Mouse (Mus musculus) hindbrain, embryonic 11.5 days (tissue): ENCODE results near the gene Trim25. TPM values are rescaled to one million over a fixed set of nuclear protein-coding genes. Genes with fewer than 3 reads are reported as not detected.

ENCODE experiments used
- ATAC-seq: fragments of 200-750 bp; cut with Nextera tagmentation; 2 replicates; pipeline ENCODE4 v1.8.0; 2017; ENCODE audit warnings: mild to moderate bottlenecking, moderate TSS enrichment, moderate library complexity; ENCODE audit not compliant: low FRiP score
- DNase-seq: peaks from one replicate; pipeline ENCODE4 v3.0.0-alpha.2; 2015; ENCODE audit warnings: low spot score
- H3K27ac ChIP-seq: fragments of 300-500 bp; sonication (generic); 2 replicates; pipeline ENCODE4 v1.5.1; 2014; ENCODE audit warnings: mild to moderate bottlenecking, low read depth, low read length
- H3K27me3 ChIP-seq: fragments of 300-500 bp; sonication (generic); 2 replicates; pipeline ENCODE4 v1.6.1; 2014; ENCODE audit warnings: mild to moderate bottlenecking, low read length, moderate library complexity, mixed read lengths; ENCODE audit not compliant: control insufficient read depth, insufficient read depth
- H3K36me3 ChIP-seq: fragments of 300-500 bp; sonication (generic); 2 replicates; pipeline ENCODE4 v1.6.1; 2014; ENCODE audit warnings: mild to moderate bottlenecking, low read length, moderate library complexity, mixed read lengths; ENCODE audit not compliant: control insufficient read depth, insufficient read depth
- H3K4me1 ChIP-seq: fragments of 300-500 bp; sonication (generic); replicated peaks from 2 replicates; pipeline ENCODE4 v1.6.1; 2014; ENCODE audit warnings: low read length, mixed read lengths; ENCODE audit not compliant: control insufficient read depth, insufficient read depth
- H3K4me2 ChIP-seq: fragments of 300-500 bp; sonication (generic); replicated peaks from 2 replicates; pipeline ENCODE4 v1.6.1; 2014; ENCODE audit warnings: mild to moderate bottlenecking, low read depth, low read length
- H3K4me3 ChIP-seq: fragments of 300-500 bp; sonication (generic); 2 replicates; pipeline ENCODE4 v1.5.1; 2014; ENCODE audit warnings: low read depth, low read length
- H3K9ac ChIP-seq: fragments of 300-500 bp; sonication (generic); 2 replicates; pipeline ENCODE4 v1.6.1; 2014; ENCODE audit warnings: low read depth, low read length
- H3K9me3 ChIP-seq: fragments of 300-500 bp; sonication (generic); 2 replicates; pipeline ENCODE4 v1.6.1; 2016; ENCODE audit warnings: low read length; ENCODE audit not compliant: control insufficient read depth
- WGBS: fragments of 180-500 bp; shearing (Covaris S2); extraction: QIAGEN DNeasy Blood & Tissue Kit; methylation state at CpG from one replicate; pipeline ENCODE4 v1.1.7; 2014; 5-methylcytosine and 5-hydroxymethylcytosine counted together
- polyA plus RNA-seq: library from polyadenylated mRNA; unstranded; fragments of >200 nt; fragmentation: Nextera tagmentation; extraction: Ambion mirVana; gene quantifications from 2 replicates; pipeline ENCODE4 v1.2.1, GENCODE M21; 2014

The Trim25 gene
- polyA plus RNA-seq, 1 experiment from 2014 or later: 3.6 TPM

DNA sequence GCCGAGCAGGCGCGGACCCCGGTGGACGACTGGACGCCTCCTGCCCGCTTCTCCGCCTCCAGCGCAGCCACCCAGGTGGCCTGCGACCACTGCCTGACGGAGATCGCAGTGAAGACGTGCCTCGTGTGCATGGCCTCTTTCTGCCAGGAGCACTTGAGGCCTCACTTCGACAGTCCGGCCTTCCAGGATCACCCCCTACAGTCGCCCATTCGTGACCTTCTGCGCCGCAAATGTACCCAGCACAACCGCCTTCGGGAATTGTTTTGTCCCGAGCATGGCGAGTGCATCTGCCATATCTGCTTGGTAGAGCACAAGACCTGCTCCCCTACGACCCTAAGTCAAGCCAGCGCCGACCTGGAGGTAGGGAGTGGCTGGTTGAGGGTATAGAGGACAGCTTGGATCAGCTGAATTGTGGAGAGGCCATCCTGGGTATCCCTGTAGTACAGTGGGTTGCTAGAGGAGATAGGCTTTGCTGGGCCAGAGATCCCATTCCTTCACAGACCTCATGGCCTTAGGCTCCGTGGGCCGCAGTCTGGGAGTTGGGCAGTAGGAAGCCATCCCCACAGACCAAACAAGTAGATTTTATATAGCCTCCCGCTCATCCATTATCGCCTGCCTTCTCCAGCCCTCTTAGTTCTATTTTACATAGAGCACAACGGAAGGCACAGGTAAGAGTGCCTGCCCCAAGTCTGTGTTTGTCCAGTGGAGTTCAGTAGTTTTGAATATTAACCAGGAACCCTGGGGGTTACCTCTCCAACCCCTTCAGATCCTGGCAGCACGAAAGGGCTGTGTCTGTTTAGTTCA lies 749 bp downstream of the Trim25 start:
- H3K4me2 ChIP-seq: peak overlapping the region; percentile 37
- ATAC-seq (no peak), DNase-seq (no peak)
- H3K4me1 ChIP-seq: 0 out of 2 replicates have a peak, but pooled peaks cover 2% of the 10 kb centered on the region
- H3K36me3 ChIP-seq: no peaks in the 10 kb centered on the region
- no peak overlapping the region for H3K27ac ChIP-seq
- 28% methylated on average over 33 of the region's 33 CpGs for WGBS
- H3K9ac ChIP-seq: peak overlapping the region; percentile 16; the same call in 1 of the 2 replicates
- peaks cover 15% of the 10 kb centered on the region for H3K27me3 ChIP-seq
- H3K9me3 ChIP-seq: no peaks in the 10 kb centered on the region
- peak overlapping the region; percentile 36 for H3K4me3 ChIP-seq

- DNase-seq (no peak), ATAC-seq (no peak)
- Histone ChIP-seq H3K4me1 (0 out of 2 replicates have a peak, but pooled peaks cover 2% of the 10 kb centered on the region), H3K36me3 (no peaks in the 10 kb centered on the region), H3K4me2 (no peak overlapping the region), H3K4me3 (no peak overlapping the region), H3K27me3 (peaks cover 15% of the 10 kb centered on the region), H3K9ac (no peak overlapping the region), H3K27ac (no peak overlapping the region), H3K9me3 (no peaks in the 10 kb centered on the region)
These were observed 1.3 kb downstream of the Trim25 start for GRCm38 (mm10) chr11:89000527-89000819.

DNA sequence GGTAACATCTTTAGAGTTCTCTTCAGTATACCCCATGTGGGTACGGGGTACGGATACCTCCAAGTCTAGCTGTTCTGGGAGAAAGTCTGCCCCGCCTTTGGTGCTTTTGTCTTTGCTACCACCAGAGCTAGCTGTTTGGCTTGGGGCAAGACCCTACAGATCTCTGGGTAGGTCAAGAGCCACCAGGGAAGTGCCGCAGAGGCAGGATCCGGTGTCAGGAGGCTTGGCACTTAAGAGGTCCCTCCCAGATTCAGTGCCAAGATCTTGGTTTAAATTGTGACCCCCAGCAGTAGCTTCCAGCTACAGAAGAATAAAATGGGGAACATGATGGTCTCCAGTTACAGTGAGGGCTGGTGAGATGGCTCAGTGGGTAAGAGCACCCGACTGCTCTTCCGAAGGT lies 2.4 kb downstream of the Trim25 start:
- Histone ChIP-seq H3K36me3 (no peaks in the 10 kb centered on the region), H3K27ac (no peak overlapping the region), H3K9ac (no peak overlapping the region), H3K4me3 (no peak overlapping the region), H3K9me3 (no peaks in the 10 kb centered on the region), H3K4me1 (0 out of 2 replicates have a peak, but pooled peaks cover 2% of the 10 kb centered on the region), H3K4me2 (no peak overlapping the region), H3K27me3 (peaks cover 15% of the 10 kb centered on the region)
- ATAC-seq: no peak
- 96% methylated on average over 7 of the region's 7 CpGs for WGBS
- DNase-seq: no peak

GRCm38 (mm10) chr11:89002068-89002467 lies 2.9 kb downstream of the Trim25 start:
- Histone ChIP-seq H3K4me2 (no peak overlapping the region), H3K27ac (no peak overlapping the region), H3K36me3 (no peaks in the 10 kb centered on the region), H3K9me3 (no peaks in the 10 kb centered on the region), H3K4me3 (no peak overlapping the region), H3K4me1 (0 out of 2 replicates have a peak, but pooled peaks cover 2% of the 10 kb centered on the region), H3K9ac (no peak overlapping the region), H3K27me3 (peaks cover 15% of the 10 kb centered on the region)
- DNase-seq (no peak), ATAC-seq (no peak)
- 91% methylated on average over 5 of the region's 5 CpGs for WGBS

DNA sequence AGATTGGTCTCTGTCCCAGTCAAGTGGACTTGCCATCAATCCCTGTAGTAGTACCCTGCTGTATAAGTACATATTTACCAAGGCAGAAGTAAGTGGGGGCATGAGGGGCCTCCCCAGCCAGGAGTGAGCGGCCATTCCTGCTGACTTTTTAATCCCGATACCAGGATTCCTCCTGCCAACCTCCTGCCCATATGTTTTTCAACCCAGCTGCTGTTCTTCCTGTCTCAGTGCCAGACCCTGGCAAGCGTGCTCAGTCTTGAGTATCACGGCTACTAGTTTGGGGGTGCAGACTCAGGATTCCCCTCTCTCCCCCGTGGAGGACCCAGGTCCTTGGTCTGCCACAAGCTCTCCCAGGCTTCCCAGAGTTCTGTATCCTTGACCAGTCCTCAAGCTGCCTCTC lies 3.4 kb downstream of the Trim25 start:
- no peak for ATAC-seq
- H3K9me3 ChIP-seq: no peaks in the 10 kb centered on the region
- H3K4me1 ChIP-seq: 0 out of 2 replicates have a peak, but pooled peaks cover 2% of the 10 kb centered on the region
- H3K27ac ChIP-seq: no peak overlapping the region
- DNase-seq: no peak
- H3K4me2 ChIP-seq: no peak overlapping the region
- no peak overlapping the region for H3K4me3 ChIP-seq
- H3K27me3 ChIP-seq: peaks cover 15% of the 10 kb centered on the region
- H3K9ac ChIP-seq: no peak overlapping the region
- WGBS: 83% methylated on average over 5 of the region's 5 CpGs
- H3K36me3 ChIP-seq: no peaks in the 10 kb centered on the region

- H3K4me1 ChIP-seq: 0 out of 2 replicates have a peak, but pooled peaks cover 2% of the 10 kb centered on the region
- H3K27me3 ChIP-seq: peaks cover 15% of the 10 kb centered on the region
- no peak overlapping the region for H3K9ac ChIP-seq
- no peak overlapping the region for H3K4me2 ChIP-seq
- no peak overlapping the region for H3K4me3 ChIP-seq
- H3K36me3 ChIP-seq: no peaks in the 10 kb centered on the region
- WGBS: 63% methylated on average over 6 of the region's 6 CpGs
- no peak for ATAC-seq
- DNase-seq: no peak
- H3K9me3 ChIP-seq: no peaks in the 10 kb centered on the region
- H3K27ac ChIP-seq: no peak overlapping the region
These were observed 3.9 kb downstream of the Trim25 start for GRCm38 (mm10) chr11:89003078-89003477.

DNA sequence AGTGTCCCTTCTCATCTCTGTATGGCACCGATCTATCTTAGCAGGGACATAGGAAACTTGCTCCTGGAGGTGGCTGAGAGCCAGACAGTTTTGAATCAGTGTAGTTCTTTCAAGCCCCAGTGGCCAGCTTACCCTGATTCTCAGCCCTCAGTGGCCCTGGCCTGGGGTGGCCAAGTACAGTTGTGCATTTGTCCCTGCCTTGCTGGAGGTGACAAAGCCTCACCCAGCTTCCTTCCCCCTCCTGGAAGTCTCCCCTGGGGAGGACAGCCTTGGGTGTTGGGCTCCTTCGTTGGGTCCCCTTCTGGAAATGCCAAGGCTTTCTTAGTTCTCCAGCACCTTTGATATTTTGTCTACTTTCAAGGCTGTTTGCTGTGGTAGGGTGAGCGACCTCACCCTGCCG lies 4.5 kb downstream of the Trim25 start:
- H3K27ac ChIP-seq: no peak overlapping the region
- 81% methylated on average over 4 of the region's 4 CpGs for WGBS

GRCm38 (mm10) chr11:89005473-89005872 lies 6.3 kb downstream of the Trim25 start:
- H3K4me2 ChIP-seq: no peak overlapping the region
- no peaks in the 10 kb centered on the region for H3K36me3 ChIP-seq
- WGBS: 67% methylated on average over 5 of the region's 5 CpGs
- H3K4me3 ChIP-seq: no peak overlapping the region
- no peak for DNase-seq
- ATAC-seq: no peak
- H3K27me3 ChIP-seq: no peaks in the 10 kb centered on the region; the same call in 1 of the 2 replicates
- no peak overlapping the region for H3K9ac ChIP-seq
- no peaks in the 10 kb centered on the region for H3K4me1 ChIP-seq
- H3K27ac ChIP-seq: no peak overlapping the region
- no peaks in the 10 kb centered on the region for H3K9me3 ChIP-seq

More for the DNA sequence above, 4.5 kb downstream of the Trim25 start:
- no peaks in the 10 kb centered on the region for H3K9me3 ChIP-seq
- no peak overlapping the region for H3K4me3 ChIP-seq
- no peak overlapping the region for H3K9ac ChIP-seq
- no peaks in the 10 kb centered on the region for H3K36me3 ChIP-seq
- H3K4me1 ChIP-seq: 0 out of 2 replicates have a peak, but pooled peaks cover 2% of the 10 kb centered on the region
- ATAC-seq (no peak), DNase-seq (no peak)
- H3K4me2 ChIP-seq: no peak overlapping the region
- peaks cover 15% of the 10 kb centered on the region for H3K27me3 ChIP-seq

- H3K27ac ChIP-seq: no peak overlapping the region
- H3K9me3 ChIP-seq: no peaks in the 10 kb centered on the region
- H3K9ac ChIP-seq: no peak overlapping the region
- no peak overlapping the region for H3K4me3 ChIP-seq
- no peak overlapping the region for H3K4me2 ChIP-seq
- H3K4me1 ChIP-seq: no peaks in the 10 kb centered on the region
- ATAC-seq (no peak), DNase-seq (no peak)
- H3K27me3 ChIP-seq: no peaks in the 10 kb centered on the region
- H3K36me3 ChIP-seq: no peaks in the 10 kb centered on the region
These were observed 7.2 kb downstream of the Trim25 start for GRCm38 (mm10) chr11:89006404-89006803.
